Mouse (Mus musculus) yolk sac, embryonic 10.5 days (tissue): ENCODE results near the gene Prkaa2.
A peak's percentile ranks its signal among the peaks of the same experiment; 100 is the strongest.

Experiments
- DNase-seq: peaks from one replicate; pipeline ENCODE4 v3.0.0-alpha.2; 2017; ENCODE audit warnings: low spot score

Gene Prkaa2

GRCm38 (mm10) chr4:105109199-105109989 is at the start of gene Prkaa2:
TSS of gene Prkaa2 (minus strand) at chr4:105109890.
- peak; percentile 58 for DNase-seq

- no peak for DNase-seq
Observed at GRCm38 (mm10) chr4:105159531-105159870, 49.8 kb upstream of the Prkaa2 start.

- DNase-seq: no peak
Observed at GRCm38 (mm10) chr4:105158651-105159530, 49.2 kb upstream of the Prkaa2 start.

GRCm38 (mm10) chr4:105158169-105158555 is 48.5 kb upstream of the Prkaa2 start:
- peak; percentile 81 for DNase-seq

GRCm38 (mm10) chr4:105157276-105158168 is 47.8 kb upstream of the Prkaa2 start, which contains the start of gene Plpp3:
TSS of gene Plpp3 (plus strand) at chr4:105157347.
- peak; percentile 91 for DNase-seq

- no peak for DNase-seq
Observed at GRCm38 (mm10) chr4:105156955-105157275, 47.2 kb upstream of the Prkaa2 start.

GRCm38 (mm10) chr4:105156281-105156680 is 46.6 kb upstream of the Prkaa2 start:
- no peak for DNase-seq

- no peak for DNase-seq
Observed at GRCm38 (mm10) chr4:105153227-105153626, 43.5 kb upstream of the Prkaa2 start.

GRCm38 (mm10) chr4:105151911-105152690 is 42.4 kb upstream of the Prkaa2 start:
- peak; percentile 76 for DNase-seq

GRCm38 (mm10) chr4:105149492-105149891 is 39.8 kb upstream of the Prkaa2 start:
- DNase-seq: no peak

GRCm38 (mm10) chr4:105133350-105134050 is 23.8 kb upstream of the Prkaa2 start:
- DNase-seq: no peak

- DNase-seq: no peak
Observed at GRCm38 (mm10) chr4:105131756-105132314, 22.1 kb upstream of the Prkaa2 start.

- DNase-seq: no peak
Observed at GRCm38 (mm10) chr4:105129212-105129611, 19.5 kb upstream of the Prkaa2 start.

- DNase-seq: peak; percentile 51
Observed at GRCm38 (mm10) chr4:105122429-105122828, 12.7 kb upstream of the Prkaa2 start.

GRCm38 (mm10) chr4:105121081-105121480 is 11.4 kb upstream of the Prkaa2 start:
- no peak for DNase-seq

GRCm38 (mm10) chr4:105113468-105113867 is 3.8 kb upstream of the Prkaa2 start:
- no peak for DNase-seq

GRCm38 (mm10) chr4:105113042-105113441 is 3.4 kb upstream of the Prkaa2 start:
- no peak for DNase-seq

GRCm38 (mm10) chr4:105111770-105112169 is 2.1 kb upstream of the Prkaa2 start:
- DNase-seq: no peak

GRCm38 (mm10) chr4:105110684-105111035 is 970 bp upstream of the Prkaa2 start:
- no peak for DNase-seq

- no peak for DNase-seq
Observed at GRCm38 (mm10) chr4:105109990-105110683, 447 bp upstream of the Prkaa2 start.
